Mouse (Mus musculus) CD8-positive naive resting alpha-beta T cell, adult 2 months (primary cell): ENCODE data around the gene Rnf220.

Experiments used
- DNase-seq, 2 experiments: peaks; one replicate each; pipeline ENCODE4 v3.0.0; 2022; ENCODE audit warnings: low read depth in 2 of 2, low spot score in 2 of 2

Gene Rnf220

GRCm38 (mm10) chr4:117349327-117349726, 147.5 kb downstream of the Rnf220 start:
- no peak for DNase-seq

- DNase-seq, result peak in 1 of 2 experiments; percentile 7
These were observed 150.8 kb downstream of the Rnf220 start for GRCm38 (mm10) chr4:117346025-117346424.

- DNase-seq, result no peak
These were observed 153.5 kb downstream of the Rnf220 start for GRCm38 (mm10) chr4:117343385-117343784.

GRCm38 (mm10) chr4:117342751-117343150, 154.1 kb downstream of the Rnf220 start:
- no peak for DNase-seq

GRCm38 (mm10) chr4:117341282-117341681, 155.6 kb downstream of the Rnf220 start:
- DNase-seq, result no peak

GRCm38 (mm10) chr4:117339796-117340195, 157.1 kb downstream of the Rnf220 start:
- no peak for DNase-seq

- DNase-seq, result no peak
These were observed 165.9 kb downstream of the Rnf220 start for GRCm38 (mm10) chr4:117330836-117331475.

GRCm38 (mm10) chr4:117330132-117330531, 166.7 kb downstream of the Rnf220 start:
- DNase-seq, result no peak

GRCm38 (mm10) chr4:117326915-117327314, 169.9 kb downstream of the Rnf220 start:
- no peak for DNase-seq

- DNase-seq, result no peak
These were observed 171.8 kb downstream of the Rnf220 start for GRCm38 (mm10) chr4:117325076-117325475.

- DNase-seq, result peak in 1 of 2 experiments; percentile 21
These were observed 173.1 kb downstream of the Rnf220 start for GRCm38 (mm10) chr4:117323515-117324344.

- DNase-seq, result no peak
These were observed 175.8 kb downstream of the Rnf220 start for GRCm38 (mm10) chr4:117321011-117321410.

- no peak for DNase-seq
These were observed 178.3 kb downstream of the Rnf220 start for GRCm38 (mm10) chr4:117318508-117318907.

GRCm38 (mm10) chr4:117317701-117318190, 179.1 kb downstream of the Rnf220 start:
- DNase-seq, result no peak

GRCm38 (mm10) chr4:117316800-117317199, 180.1 kb downstream of the Rnf220 start:
- no peak for DNase-seq

GRCm38 (mm10) chr4:117314849-117315500, 181.9 kb downstream of the Rnf220 start:
- no peak for DNase-seq

GRCm38 (mm10) chr4:117313085-117313424, 183.8 kb downstream of the Rnf220 start:
- no peak for DNase-seq

GRCm38 (mm10) chr4:117312416-117313084, 184.3 kb downstream of the Rnf220 start:
- DNase-seq, result no peak

GRCm38 (mm10) chr4:117311891-117312290, 185.0 kb downstream of the Rnf220 start:
- DNase-seq, result no peak

GRCm38 (mm10) chr4:117309427-117309826, 187.4 kb downstream of the Rnf220 start:
- no peak for DNase-seq

GRCm38 (mm10) chr4:117307270-117307669, 189.6 kb downstream of the Rnf220 start:
- DNase-seq, result no peak
